9 mouse cellular contexts compared by ENCODE assay signal in the genomic region with DNA sequence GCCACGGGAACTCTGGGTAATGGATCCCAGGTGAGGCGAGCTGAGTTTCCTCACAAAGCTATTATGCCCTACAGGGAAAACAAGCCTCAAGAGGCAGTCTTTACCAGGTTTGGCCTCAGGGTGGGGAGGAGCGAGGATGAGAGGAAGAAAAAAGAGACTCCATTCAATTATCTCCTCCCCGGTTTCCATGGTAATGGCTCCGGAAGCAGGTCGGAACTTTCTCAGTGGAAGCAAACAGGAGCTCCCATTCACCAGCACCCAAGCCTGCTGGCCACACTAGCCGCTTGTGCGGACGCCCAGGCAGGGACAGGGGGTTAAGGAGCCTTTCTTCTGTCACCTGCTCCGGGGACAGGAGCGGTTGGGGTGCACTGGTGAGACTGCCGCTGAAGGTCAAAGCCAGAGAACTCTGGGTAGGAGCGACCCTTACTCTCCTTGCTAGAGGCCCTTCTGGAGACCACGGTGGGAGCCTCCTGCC.
A peak's percentile ranks its signal among the peaks of the same experiment; 100 is the strongest.
DNase-seq lines count a peak whose midpoint lies in the region; ATAC-seq and TF ChIP-seq lines count a peak whose summit lies in the region.
"Had no signal": no experiment of that assay in that cellular context is flagged by ENCODE, and none has a peak within 500 bp of the region (broad histone marks: within the 10 kb centered on the region; RNA-seq: fewer than 3 reads in every experiment).

No protein-coding gene starts in this region.

- peak; percentile 87 for ATAC-seq in frontal cortex, adult (ENCODE audit: low TSS enrichment)
- peak; percentile 64 for ATAC-seq in neural tube, embryonic 14.5 days (ENCODE audit: low read depth)
- ATAC-seq in erythroblast, adult 5-6 weeks (replicated peaks; ENCODE audit: low FRiP score, poor library complexity, severe bottlenecking) = no peak
- ATAC-seq in stomach, postnatal 0 days (ENCODE audit: low FRiP score, low TSS enrichment) = no peak

- DNase-seq in brain, embryonic 18.5 days (ENCODE audit: low read depth, low spot score) = peak; percentile 63
- peak; percentile 44 to 74 for DNase-seq in left cerebral cortex, adult 8-10 months (ENCODE audit: low spot score in 2 of 2)
- DNase-seq in urinary bladder, postnatal 25 days (ENCODE audit: low spot score) = no peak
- DNase-seq in stomach, postnatal 0 days (ENCODE audit: low spot score) = no peak

- peak overlapping the region; percentile 25; the same call in 1 of the 2 replicates for H3K27ac ChIP-seq in ES-Bruce4 (ENCODE audit: insufficient read depth, low read length)
- no peak overlapping the region; the same call in 1 of the 2 replicates for H3K27ac ChIP-seq in neural tube, embryonic 14.5 days (ENCODE audit: low read depth, low read length)
- H3K27ac ChIP-seq in stomach, postnatal 0 days (replicated peaks) = no peak overlapping the region

- H3K4me3 ChIP-seq in ES-Bruce4 (ENCODE audit: low read depth, low read length) = peak overlapping the region; percentile 22
- H3K4me3 ChIP-seq in neural tube, embryonic 14.5 days (ENCODE audit: low read depth, low read length) = no peak overlapping the region
- H3K4me3 ChIP-seq in stomach, postnatal 0 days (ENCODE audit: low read depth, low read length) = no peak overlapping the region
- H3K4me3 ChIP-seq: megakaryocyte, embryonic 14.5 days had no signal

- no peak overlapping the region for H3K9ac ChIP-seq in ES-Bruce4 (ENCODE audit: low read depth, poor library complexity, severe bottlenecking)
- H3K9ac ChIP-seq in neural tube, embryonic 14.5 days (replicated peaks; ENCODE audit: low read depth, low read length) = no peak overlapping the region
- no peak overlapping the region for H3K9ac ChIP-seq in stomach, postnatal 0 days (ENCODE audit: low read length)

- TF ChIP-seq EP300 in ES-Bruce4 (IDR thresholded peaks at IDR 0.05; ENCODE audit: insufficient read depth, low read depth, low read length) = peak; percentile 50; the same call in 1 of the 2 replicates
- TF ChIP-seq EP300 in stomach, postnatal 0 days (optimal IDR thresholded peaks at IDR 0.05) = no peak

- WGBS in neural tube, embryonic 14.5 days = 12% methylated on average over 14 of the region's 14 CpGs
- WGBS in stomach, postnatal 0 days = 51% methylated on average over 14 of the region's 14 CpGs

- H3K4me2 ChIP-seq in neural tube, embryonic 14.5 days (ENCODE audit: low read depth, low read length) = peak overlapping the region; percentile 27
- H3K4me2 ChIP-seq in stomach, postnatal 0 days (replicated peaks; ENCODE audit: low read depth) = no peak overlapping the region

- no peaks in the 10 kb centered on the region for H3K9me3 ChIP-seq in ES-Bruce4 (replicated peaks; ENCODE audit: control insufficient read depth, insufficient read depth, low read length, poor library complexity, severe bottlenecking)
- no peaks in the 10 kb centered on the region for H3K9me3 ChIP-seq in neural tube, embryonic 14.5 days (ENCODE audit: control insufficient read depth, low read length)
- H3K9me3 ChIP-seq in stomach, postnatal 0 days (ENCODE audit: control insufficient read depth, low read length) = no peaks in the 10 kb centered on the region
- H3K9me3 ChIP-seq: megakaryocyte, embryonic 14.5 days had no signal

- no peak for TF ChIP-seq POLR2A in ES-Bruce4 (IDR thresholded peaks at IDR 0.05; ENCODE audit: insufficient read depth, low read length)

- no peaks in the 10 kb centered on the region for H3K36me3 ChIP-seq in ES-Bruce4 (ENCODE audit: control insufficient read depth, insufficient read depth, low read length, poor library complexity, severe bottlenecking)
- no peaks in the 10 kb centered on the region for H3K36me3 ChIP-seq in neural tube, embryonic 14.5 days (ENCODE audit: control insufficient read depth, insufficient read depth, low read length)
- H3K36me3 ChIP-seq in stomach, postnatal 0 days (ENCODE audit: control insufficient read depth, insufficient read depth, low read length) = no peaks in the 10 kb centered on the region

- no peaks in the 10 kb centered on the region for H3K27me3 ChIP-seq in ES-Bruce4 (ENCODE audit: control insufficient read depth, insufficient read depth, low read length, poor library complexity, severe bottlenecking)
- H3K27me3 ChIP-seq in neural tube, embryonic 14.5 days (ENCODE audit: control insufficient read depth, insufficient read depth, low read length) = no peaks in the 10 kb centered on the region
- no peaks in the 10 kb centered on the region for H3K27me3 ChIP-seq in stomach, postnatal 0 days (ENCODE audit: control insufficient read depth, insufficient read depth, low read length)
- H3K27me3 ChIP-seq: megakaryocyte, embryonic 14.5 days had no signal

- TF ChIP-seq CTCF in ES-Bruce4 (IDR thresholded peaks at IDR 0.05; ENCODE audit: low read depth, low read length) = no peak
- TF ChIP-seq CTCF in stomach, postnatal 0 days (IDR thresholded peaks at IDR 0.05; ENCODE audit: low read depth) = no peak

- H3K4me1 ChIP-seq in ES-Bruce4 (ENCODE audit: control insufficient read depth, insufficient read depth, low read length) = peaks cover 2% of the 10 kb centered on the region
- H3K4me1 ChIP-seq in neural tube, embryonic 14.5 days (ENCODE audit: control insufficient read depth, insufficient read depth, low read length) = peaks cover 12% of the 10 kb centered on the region
- no peaks in the 10 kb centered on the region for H3K4me1 ChIP-seq in stomach, postnatal 0 days (replicated peaks; ENCODE audit: control insufficient read depth, insufficient read depth)

Comparison
In these comparisons a context has a peak if more than half of its experiments do, and no peak if none do; other contexts are left out.
1. DNase-seq: peak in brain, embryonic 18.5 days (single experiment) and left cerebral cortex, adult 8-10 months (2 of 2); none in urinary bladder, postnatal 25 days (single experiment) and stomach, postnatal 0 days (single experiment).
2. ATAC-seq: peak in frontal cortex, adult (single experiment) and neural tube, embryonic 14.5 days (single experiment); none in erythroblast, adult 5-6 weeks (single experiment) and stomach, postnatal 0 days (single experiment).